Mouse (Mus musculus): Measurements from ENCODE around the gene Rnf5. TPM values are rescaled to one million over a fixed set of nuclear protein-coding genes. Genes with fewer than 3 reads are reported as not detected.

The Rnf5 gene
- polyA plus RNA-seq, 1 experiment from 2014 or later: 222 TPM

DNA sequence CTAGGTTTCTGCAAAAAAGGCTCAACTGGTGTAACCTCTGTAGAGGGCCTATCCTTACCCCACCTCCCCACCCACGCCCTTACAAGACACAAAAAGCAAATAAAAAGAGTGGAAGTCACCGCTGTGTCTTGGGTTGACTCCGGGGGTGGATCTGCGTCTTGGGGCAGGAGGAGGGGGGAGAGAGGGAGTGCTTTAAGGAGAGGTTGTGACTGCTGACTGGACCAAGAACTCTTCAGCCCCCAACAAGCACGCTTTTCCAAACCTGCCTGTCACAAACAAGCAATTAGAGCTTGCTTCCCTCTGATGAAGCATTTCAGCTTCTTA, 25.1 kb upstream of the Rnf5 start:
- ATAC-seq (no peak), DNase-seq (ENCODE audit: low spot score) (no peak)
- 21% methylated on average over 5 of the region's 5 CpGs for WGBS
- H3K27ac ChIP-seq (ENCODE audit: low read depth, low read length): peak overlapping the region; percentile 91; the same call in 1 of the 2 replicates
- H3K9ac ChIP-seq (ENCODE audit: low read length): peak overlapping the region; percentile 76
- no peaks in the 10 kb centered on the region for H3K9me3 ChIP-seq (replicated peaks; ENCODE audit: control insufficient read depth, low read length)
- H3K4me3 ChIP-seq (ENCODE audit: low read depth, low read length): peak overlapping the region; percentile 71
- H3K36me3 ChIP-seq (ENCODE audit: control insufficient read depth, insufficient read depth, low read length): peaks cover 11% of the 10 kb centered on the region
- H3K4me1 ChIP-seq (ENCODE audit: control insufficient read depth, insufficient read depth, low read length): peaks cover 40% of the 10 kb centered on the region
- H3K4me2 ChIP-seq (ENCODE audit: low read length): peak overlapping the region; percentile 87
- peaks cover 20% of the 10 kb centered on the region for H3K27me3 ChIP-seq (replicated peaks; ENCODE audit: control insufficient read depth, insufficient read depth, low read length)

- H3K27ac ChIP-seq (ENCODE audit: low read depth, low read length): peak within 1 kb of the TSS; percentile 91
- peak within 1 kb of the TSS; percentile 87 for H3K4me2 ChIP-seq (ENCODE audit: low read length)
- peaks cover 40% of the 10 kb centered on the region for H3K4me1 ChIP-seq (ENCODE audit: control insufficient read depth, insufficient read depth, low read length)
- H3K9ac ChIP-seq (ENCODE audit: low read length): peak within 1 kb of the TSS; percentile 76
- H3K9me3 ChIP-seq (replicated peaks; ENCODE audit: control insufficient read depth, low read length): no peaks in the 10 kb centered on the region
- H3K4me3 ChIP-seq (ENCODE audit: low read depth, low read length): peak within 1 kb of the TSS; percentile 71
- peaks cover 20% of the 10 kb centered on the region for H3K27me3 ChIP-seq (replicated peaks; ENCODE audit: control insufficient read depth, insufficient read depth, low read length)
- ATAC-seq (peak; percentile 0; the same call in 1 of the 2 replicates), DNase-seq (ENCODE audit: low spot score) (peak; percentile 36)
- peaks cover 14% of the 10 kb centered on the region for H3K36me3 ChIP-seq (ENCODE audit: control insufficient read depth, insufficient read depth, low read length)
- WGBS: 8% methylated on average over 29 of the region's 29 CpGs
Observed at GRCm38 (mm10) chr17:34627943-34628643, 24.6 kb upstream of the Rnf5 start, which contains the start of gene Ppt2. Gene Ppt2, minus strand, starts transcription at chr17:34628510.

DNA sequence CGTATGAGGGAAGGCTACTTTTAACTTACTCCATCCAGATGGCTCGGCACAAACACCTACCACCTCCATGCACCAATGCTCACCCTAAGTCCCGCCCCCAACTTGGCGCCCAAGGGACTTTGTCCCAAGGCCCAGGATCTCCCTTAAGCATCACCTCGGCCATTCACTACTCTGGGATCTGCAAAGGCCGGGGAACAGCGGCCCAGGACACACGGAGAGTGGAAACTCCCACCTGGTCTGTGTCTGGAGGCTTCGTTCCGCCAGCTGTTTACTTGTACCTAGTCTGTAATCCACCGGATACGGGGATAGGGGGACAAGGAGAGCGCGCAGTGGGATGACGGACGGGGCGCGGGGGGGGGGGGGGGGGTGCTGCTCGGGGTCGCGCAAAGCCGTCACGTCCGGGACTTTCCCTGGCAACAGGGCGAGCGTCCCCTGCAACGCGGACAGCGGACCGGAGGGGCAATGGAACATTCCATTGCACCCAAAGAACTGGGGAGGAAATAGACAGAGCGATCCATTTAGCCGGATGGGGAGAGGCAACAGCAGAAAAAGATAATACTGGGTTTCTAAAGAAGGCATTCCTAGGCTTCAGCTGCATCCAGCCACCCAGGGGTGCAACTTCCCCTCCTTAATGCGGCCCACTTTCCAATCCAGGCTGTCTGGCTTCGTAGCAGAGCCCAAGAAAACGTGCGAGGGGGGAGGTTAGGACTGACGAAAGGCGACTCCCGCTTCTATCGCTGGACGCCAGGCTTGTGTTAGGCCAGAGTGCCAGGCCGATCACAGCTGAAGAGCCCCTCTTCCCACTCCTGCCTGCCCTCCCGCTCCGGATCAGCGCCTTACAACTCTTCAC, 23.8 kb upstream of the Rnf5 start:
- Histone ChIP-seq H3K4me2 (ENCODE audit: low read length) (peak overlapping the region; percentile 87), H3K9ac (ENCODE audit: low read length) (peak overlapping the region; percentile 76), H3K36me3 (ENCODE audit: control insufficient read depth, insufficient read depth, low read length) (peaks cover 22% of the 10 kb centered on the region), H3K4me1 (ENCODE audit: control insufficient read depth, insufficient read depth, low read length) (peaks cover 39% of the 10 kb centered on the region), H3K27ac (ENCODE audit: low read depth, low read length) (peak overlapping the region; percentile 91), H3K4me3 (ENCODE audit: low read depth, low read length) (peak overlapping the region; percentile 71), H3K9me3 (replicated peaks; ENCODE audit: control insufficient read depth, low read length) (no peaks in the 10 kb centered on the region), H3K27me3 (replicated peaks; ENCODE audit: control insufficient read depth, insufficient read depth, low read length) (peaks cover 17% of the 10 kb centered on the region)
- ATAC-seq (peak; percentile 76), DNase-seq (ENCODE audit: low spot score) (peak; percentile 94)
- WGBS: 0% methylated on average over 42 of the region's 45 CpGs

GRCm38 (mm10) chr17:34626773-34627092, 23.2 kb upstream of the Rnf5 start:
- Histone ChIP-seq H3K27ac (ENCODE audit: low read depth, low read length) (peak overlapping the region; percentile 91), H3K9me3 (replicated peaks; ENCODE audit: control insufficient read depth, low read length) (no peaks in the 10 kb centered on the region), H3K4me1 (ENCODE audit: control insufficient read depth, insufficient read depth, low read length) (peaks cover 34% of the 10 kb centered on the region), H3K9ac (ENCODE audit: low read length) (peak overlapping the region; percentile 76), H3K4me2 (ENCODE audit: low read length) (peak overlapping the region; percentile 87), H3K27me3 (replicated peaks; ENCODE audit: control insufficient read depth, insufficient read depth, low read length) (peaks cover 16% of the 10 kb centered on the region), H3K36me3 (ENCODE audit: control insufficient read depth, insufficient read depth, low read length) (peaks cover 27% of the 10 kb centered on the region), H3K4me3 (ENCODE audit: low read depth, low read length) (peak overlapping the region; percentile 71)
- ATAC-seq (peak; percentile 30), DNase-seq (ENCODE audit: low spot score) (peak; percentile 77)
- under 1% methylated on average over 18 of the region's 18 CpGs for WGBS

DNA sequence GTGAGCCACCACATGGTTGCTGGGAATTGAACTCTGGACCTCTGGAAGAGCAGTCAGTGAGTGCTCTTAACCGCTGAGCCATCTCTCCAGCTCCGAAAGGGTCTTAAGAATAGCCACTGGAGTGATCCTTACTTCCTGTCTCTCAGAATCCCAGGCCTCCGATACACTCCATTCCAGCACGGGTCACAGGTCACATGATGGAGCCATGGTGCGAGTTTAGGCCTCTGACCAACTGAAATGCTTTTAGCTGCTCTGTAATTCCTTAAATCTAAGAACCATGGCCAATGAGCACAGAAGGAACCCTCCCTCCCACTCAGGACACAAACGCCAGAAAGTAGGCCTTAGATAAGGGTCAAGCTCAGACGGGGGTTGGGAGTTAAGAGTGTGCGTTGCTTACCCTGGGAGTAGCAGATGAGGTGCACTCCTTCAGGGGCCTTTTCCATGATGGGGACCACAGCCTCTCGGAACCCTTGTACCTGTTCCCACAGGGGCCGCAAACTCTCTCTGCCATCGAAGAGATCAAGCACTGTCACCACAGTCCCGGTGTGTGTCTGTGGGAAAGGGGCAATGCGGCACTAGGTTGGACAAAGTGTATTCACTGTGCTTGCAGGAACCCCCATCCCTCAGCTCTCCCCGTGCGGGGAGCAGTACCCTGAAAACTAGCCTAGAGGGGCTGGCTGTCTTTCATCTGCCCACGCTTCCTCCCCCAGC, 22.7 kb upstream of the Rnf5 start:
- ATAC-seq (no peak), DNase-seq (ENCODE audit: low spot score) (no peak)
- Histone ChIP-seq H3K4me2 (ENCODE audit: low read length) (peak overlapping the region; percentile 87), H3K36me3 (ENCODE audit: control insufficient read depth, insufficient read depth, low read length) (peaks cover 31% of the 10 kb centered on the region), H3K4me3 (ENCODE audit: low read depth, low read length) (peak overlapping the region; percentile 71), H3K27me3 (replicated peaks; ENCODE audit: control insufficient read depth, insufficient read depth, low read length) (peaks cover 10% of the 10 kb centered on the region), H3K9me3 (replicated peaks; ENCODE audit: control insufficient read depth, low read length) (no peaks in the 10 kb centered on the region), H3K9ac (ENCODE audit: low read length) (peak overlapping the region; percentile 76), H3K4me1 (ENCODE audit: control insufficient read depth, insufficient read depth, low read length) (peaks cover 30% of the 10 kb centered on the region), H3K27ac (ENCODE audit: low read depth, low read length) (peak overlapping the region; percentile 91; the same call in 1 of the 2 replicates)
- WGBS: 53% methylated on average over 16 of the region's 16 CpGs

- DNase-seq (ENCODE audit: low spot score) (no peak), ATAC-seq (no peak)
- peaks cover 39% of the 10 kb centered on the region for H3K36me3 ChIP-seq (ENCODE audit: control insufficient read depth, insufficient read depth, low read length)
- no peak overlapping the region for H3K9ac ChIP-seq (ENCODE audit: low read length)
- H3K4me1 ChIP-seq (ENCODE audit: control insufficient read depth, insufficient read depth, low read length): peaks cover 28% of the 10 kb centered on the region
- no peaks in the 10 kb centered on the region for H3K9me3 ChIP-seq (replicated peaks; ENCODE audit: control insufficient read depth, low read length)
- WGBS: 98% methylated on average over 3 of the region's 3 CpGs
- no peak overlapping the region for H3K4me2 ChIP-seq (ENCODE audit: low read length)
- H3K27ac ChIP-seq (ENCODE audit: low read depth, low read length): no peak overlapping the region
- H3K27me3 ChIP-seq (replicated peaks; ENCODE audit: control insufficient read depth, insufficient read depth, low read length): peaks cover under 1% of the 10 kb centered on the region; the same call in 1 of the 2 replicates
- no peak overlapping the region for H3K4me3 ChIP-seq (ENCODE audit: low read depth, low read length)
Observed at GRCm38 (mm10) chr17:34624981-34625380, 21.5 kb upstream of the Rnf5 start.

- Histone ChIP-seq H3K27ac (ENCODE audit: low read depth, low read length) (no peak overlapping the region), H3K27me3 (replicated peaks; ENCODE audit: control insufficient read depth, insufficient read depth, low read length) (no peaks in the 10 kb centered on the region), H3K4me3 (ENCODE audit: low read depth, low read length) (no peak overlapping the region), H3K4me2 (ENCODE audit: low read length) (no peak overlapping the region), H3K9ac (ENCODE audit: low read length) (no peak overlapping the region), H3K9me3 (replicated peaks; ENCODE audit: control insufficient read depth, low read length) (no peaks in the 10 kb centered on the region), H3K36me3 (ENCODE audit: control insufficient read depth, insufficient read depth, low read length) (peaks cover 41% of the 10 kb centered on the region), H3K4me1 (ENCODE audit: control insufficient read depth, insufficient read depth, low read length) (peaks cover 10% of the 10 kb centered on the region)
- DNase-seq (ENCODE audit: low spot score): no peak
- WGBS: 86% methylated on average over 9 of the region's 9 CpGs
- ATAC-seq: no peak
Observed at GRCm38 (mm10) chr17:34623161-34623560, 19.7 kb upstream of the Rnf5 start.

GRCm38 (mm10) chr17:34621006-34621405, 17.5 kb upstream of the Rnf5 start:
- ATAC-seq (no peak), DNase-seq (ENCODE audit: low spot score) (no peak)
- Histone ChIP-seq H3K9me3 (replicated peaks; ENCODE audit: control insufficient read depth, low read length) (no peaks in the 10 kb centered on the region), H3K36me3 (ENCODE audit: control insufficient read depth, insufficient read depth, low read length) (peaks cover 56% of the 10 kb centered on the region), H3K4me1 (ENCODE audit: control insufficient read depth, insufficient read depth, low read length) (no peaks in the 10 kb centered on the region), H3K27ac (ENCODE audit: low read depth, low read length) (no peak overlapping the region), H3K4me2 (ENCODE audit: low read length) (no peak overlapping the region), H3K27me3 (replicated peaks; ENCODE audit: control insufficient read depth, insufficient read depth, low read length) (no peaks in the 10 kb centered on the region), H3K9ac (ENCODE audit: low read length) (no peak overlapping the region), H3K4me3 (ENCODE audit: low read depth, low read length) (no peak overlapping the region)
- WGBS: 93% methylated on average over 8 of the region's 8 CpGs
